Mouse (Mus musculus) liver, embryonic 11.5 days (tissue): Measurements from ENCODE around the gene Ccdc124. TPM values are rescaled to one million over a fixed set of nuclear protein-coding genes. Genes with fewer than 3 reads are reported as not detected.

Experiments used
- ATAC-seq: fragments of 200-750 bp; cut with Nextera tagmentation; replicated peaks from 2 replicates; pipeline ENCODE4 v1.8.0; 2017; ENCODE audit warnings: moderate number of reproducible peaks, mild to moderate bottlenecking, moderate TSS enrichment, moderate library complexity; ENCODE audit not compliant: low FRiP score
- DNase-seq: peaks from one replicate; pipeline ENCODE4 v3.0.0-alpha.2; 2017; ENCODE audit warnings: low spot score
- H3K27ac ChIP-seq: fragments of 300-500 bp; sonication (generic); 2 replicates; pipeline ENCODE4 v1.5.1; 2014; ENCODE audit warnings: mild to moderate bottlenecking, low read depth, low read length, control low read depth
- H3K27me3 ChIP-seq: fragments of 300-500 bp; sonication (generic); replicated peaks from 2 replicates; pipeline ENCODE4 v1.6.1; 2014; ENCODE audit warnings: low read length, mixed read lengths; ENCODE audit not compliant: control insufficient read depth, insufficient read depth
- H3K36me3 ChIP-seq: fragments of 300-500 bp; sonication (generic); 2 replicates; pipeline ENCODE4 v1.6.1; 2014; ENCODE audit warnings: mild to moderate bottlenecking, low read length, moderate library complexity, mixed read lengths; ENCODE audit not compliant: control insufficient read depth, insufficient read depth
- H3K4me1 ChIP-seq: fragments of 300-500 bp; sonication (generic); replicated peaks from 2 replicates; pipeline ENCODE4 v1.6.1; 2014; ENCODE audit warnings: low read length, mixed read lengths; ENCODE audit not compliant: control insufficient read depth, insufficient read depth
- H3K4me2 ChIP-seq: fragments of 300-500 bp; sonication (generic); 2 replicates; pipeline ENCODE4 v1.6.1; 2014; ENCODE audit warnings: mild to moderate bottlenecking, control low read depth, moderate library complexity
- H3K4me3 ChIP-seq: fragments of 300-500 bp; sonication (generic); 2 replicates; pipeline ENCODE4 v1.5.1; 2014; ENCODE audit warnings: low read depth, low read length, control low read depth
- H3K9ac ChIP-seq: fragments of 300-500 bp; sonication (generic); 2 replicates; pipeline ENCODE4 v1.6.1; 2014; ENCODE audit warnings: low read depth, low read length, control low read depth
- H3K9me3 ChIP-seq: fragments of 300-500 bp; sonication (generic); 2 replicates; pipeline ENCODE4 v1.6.1; 2016; ENCODE audit warnings: low read length, inconsistent platforms, mixed read lengths; ENCODE audit not compliant: control insufficient read depth
- WGBS: fragments of 180-500 bp; shearing (Covaris S2); extraction: QIAGEN DNeasy Blood & Tissue Kit; methylation state at CpG from one replicate; pipeline ENCODE4 v1.1.7; 2014; 5-methylcytosine and 5-hydroxymethylcytosine counted together
- polyA plus RNA-seq: library from polyadenylated mRNA; unstranded; fragments of >200 nt; fragmentation: Nextera tagmentation; extraction: Ambion mirVana; gene quantifications from 2 replicates; pipeline ENCODE4 v1.2.1, GENCODE M21; 2014

Gene Ccdc124
- polyA plus RNA-seq, 1 experiment from 2014 or later: 112 TPM

GRCm38 (mm10) chr8:70841147-70842072, 32.3 kb downstream of the Ccdc124 start:
- H3K9me3 ChIP-seq: no peaks in the 10 kb centered on the region
- H3K27me3 ChIP-seq: no peaks in the 10 kb centered on the region
- peak; percentile 91 for DNase-seq
- H3K36me3 ChIP-seq: 0 out of 2 replicates have a peak, but pooled peaks cover 3% of the 10 kb centered on the region
- peak overlapping the region; percentile 61 for H3K4me2 ChIP-seq
- peak; percentile 44 for ATAC-seq
- H3K27ac ChIP-seq: peak overlapping the region; percentile 97
- peak overlapping the region; percentile 36 for H3K4me3 ChIP-seq
- WGBS: 26% methylated on average over 22 of the region's 22 CpGs
- peaks cover 42% of the 10 kb centered on the region for H3K4me1 ChIP-seq
- H3K9ac ChIP-seq: peak overlapping the region; percentile 59

GRCm38 (mm10) chr8:70840590-70840989, 33.1 kb downstream of the Ccdc124 start:
- no peak for ATAC-seq
- H3K4me1 ChIP-seq: peaks cover 50% of the 10 kb centered on the region
- DNase-seq: no peak
- H3K9ac ChIP-seq: peak overlapping the region; percentile 59
- peak overlapping the region; percentile 61 for H3K4me2 ChIP-seq
- no peaks in the 10 kb centered on the region for H3K9me3 ChIP-seq
- H3K36me3 ChIP-seq: peaks cover 3% of the 10 kb centered on the region; the same call in 1 of the 2 replicates
- H3K27me3 ChIP-seq: no peaks in the 10 kb centered on the region
- H3K4me3 ChIP-seq: no peak overlapping the region
- H3K27ac ChIP-seq: peak overlapping the region; percentile 97
- 48% methylated on average over 10 of the region's 10 CpGs for WGBS

GRCm38 (mm10) chr8:70839408-70840351, 34.1 kb downstream of the Ccdc124 start, which contains the start of gene Arrdc2:
Arrdc2 (minus strand) TSS chr8:70839720.
- Histone ChIP-seq H3K4me1 (peaks cover 58% of the 10 kb centered on the region), H3K36me3 (peaks cover 3% of the 10 kb centered on the region; the same call in 1 of the 2 replicates), H3K27ac (peak within 1 kb of the TSS; percentile 97), H3K4me2 (peak within 1 kb of the TSS; percentile 90), H3K9me3 (no peaks in the 10 kb centered on the region), H3K4me3 (peak within 1 kb of the TSS; percentile 80), H3K9ac (peak within 1 kb of the TSS; percentile 87), H3K27me3 (no peaks in the 10 kb centered on the region)
- WGBS: 2% methylated on average over 55 of the region's 55 CpGs
- DNase-seq (peak; percentile 97), ATAC-seq (peak; percentile 89)

GRCm38 (mm10) chr8:70838654-70839407, 34.9 kb downstream of the Ccdc124 start:
- Histone ChIP-seq H3K9me3 (no peaks in the 10 kb centered on the region), H3K4me1 (peaks cover 57% of the 10 kb centered on the region), H3K4me3 (peak overlapping the region; percentile 80), H3K9ac (peak overlapping the region; percentile 87), H3K4me2 (peak overlapping the region; percentile 90), H3K27me3 (no peaks in the 10 kb centered on the region), H3K36me3 (peaks cover 3% of the 10 kb centered on the region; the same call in 1 of the 2 replicates), H3K27ac (peak overlapping the region; percentile 97)
- ATAC-seq (peak; percentile 30), DNase-seq (peak; percentile 67)
- WGBS: 3% methylated on average over 66 of the region's 66 CpGs

GRCm38 (mm10) chr8:70836666-70837065, 37.1 kb downstream of the Ccdc124 start:
- H3K9ac ChIP-seq: 0 out of 2 replicates have a peak overlapping the region, but pooled peaks have one; percentile 36
- ATAC-seq (no peak), DNase-seq (no peak)
- no peaks in the 10 kb centered on the region for H3K27me3 ChIP-seq
- peak overlapping the region; percentile 43 for H3K4me2 ChIP-seq
- H3K36me3 ChIP-seq: peaks cover 3% of the 10 kb centered on the region; the same call in 1 of the 2 replicates
- peak overlapping the region; percentile 62 for H3K27ac ChIP-seq
- H3K4me1 ChIP-seq: peaks cover 54% of the 10 kb centered on the region
- H3K9me3 ChIP-seq: no peaks in the 10 kb centered on the region
- H3K4me3 ChIP-seq: 0 out of 2 replicates have a peak overlapping the region, but pooled peaks have one; percentile 5
- 89% methylated on average over 12 of the region's 12 CpGs for WGBS

- Histone ChIP-seq H3K9me3 (no peaks in the 10 kb centered on the region), H3K27ac (no peak overlapping the region), H3K4me2 (no peak overlapping the region), H3K27me3 (no peaks in the 10 kb centered on the region), H3K4me1 (peaks cover 42% of the 10 kb centered on the region), H3K36me3 (peaks cover 3% of the 10 kb centered on the region; the same call in 1 of the 2 replicates), H3K4me3 (no peak overlapping the region), H3K9ac (0 out of 2 replicates have a peak overlapping the region, but pooled peaks have one; percentile 5)
- WGBS: 92% methylated on average over 3 of the region's 3 CpGs
- DNase-seq (no peak), ATAC-seq (no peak)
Measured at GRCm38 (mm10) chr8:70834071-70834470, 39.7 kb downstream of the Ccdc124 start.

- Histone ChIP-seq H3K4me3 (no peak overlapping the region), H3K36me3 (peaks cover 3% of the 10 kb centered on the region; the same call in 1 of the 2 replicates), H3K9ac (0 out of 2 replicates have a peak overlapping the region, but pooled peaks have one; percentile 5), H3K27ac (no peak overlapping the region), H3K9me3 (no peaks in the 10 kb centered on the region), H3K4me1 (peaks cover 41% of the 10 kb centered on the region), H3K27me3 (no peaks in the 10 kb centered on the region), H3K4me2 (no peak overlapping the region)
- ATAC-seq: no peak
- WGBS: 57% methylated on average over 15 of the region's 15 CpGs
- DNase-seq: no peak
Measured at GRCm38 (mm10) chr8:70833520-70833919, 40.2 kb downstream of the Ccdc124 start.
